ENCODE assay signal across 12 mouse cellular contexts in the genomic region with DNA sequence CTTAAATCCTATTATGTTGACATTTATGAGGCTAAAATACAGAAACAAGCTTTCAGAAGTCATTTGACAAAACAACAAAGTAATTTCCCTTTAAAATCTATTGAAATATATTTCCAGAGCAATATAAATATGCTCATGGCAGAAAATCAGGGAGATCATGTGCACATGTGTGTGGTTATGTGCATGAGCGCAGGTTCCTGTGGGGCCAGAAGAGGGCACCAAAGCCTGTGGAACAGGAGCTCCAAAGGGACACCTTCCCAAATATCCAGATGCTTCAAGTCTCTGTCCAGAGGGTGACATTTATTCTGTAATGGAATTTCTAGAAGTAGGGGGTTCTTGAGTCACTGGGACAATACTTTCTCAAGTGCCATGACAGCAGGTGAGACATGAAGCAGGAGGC. TPM values are rescaled to one million over a fixed set of nuclear protein-coding genes. Genes with fewer than 3 reads are reported as not detected.
DNase-seq lines count a peak whose midpoint lies in the region; TF ChIP-seq lines count a peak whose summit lies in the region.
"Had no signal": no experiment of that assay in that cellular context is flagged by ENCODE, and none has a peak within 500 bp of the region (broad histone marks: within the 10 kb centered on the region; RNA-seq: fewer than 3 reads in every experiment).

No protein-coding gene starts in this region.

- H3K4me3 ChIP-seq in lung, adult 2 months (replicated peaks; ENCODE audit: extremely low read depth, low read depth, low read length): no peak overlapping the region
- H3K4me3 ChIP-seq: heart, embryonic 12.5 days; lung, embryonic 15.5 days; neural tube, embryonic 13.5 days had no signal

- 100% methylated on average over 1 of the region's 1 CpGs for WGBS in lung, adult 2 months

- DNase-seq in adrenal gland, postnatal 14 days: peak; percentile 44
- DNase-seq in adrenal gland, postnatal 4 days (ENCODE audit: low spot score in 2 of 2): no peak
- no peak for DNase-seq in lung, adult 2 months
- no peak for DNase-seq in lung, adult 18-20 months
- DNase-seq in adipocyte (ENCODE audit: low spot score): peak; percentile 22
- DNase-seq in lung, postnatal 10 days: peak; percentile 16
- DNase-seq in left cerebral cortex, postnatal 25 days (ENCODE audit: low spot score in 2 of 2): no peak
- no peak for DNase-seq in frontal cortex, postnatal 14 days (ENCODE audit: low spot score in 2 of 2)
- DNase-seq: cerebellum, adult 11 months had no signal

- TF ChIP-seq CTCF in lung, adult 2 months (IDR thresholded peaks at IDR 0.05; ENCODE audit: insufficient read depth, low read length): peak; percentile 48; the same call in 1 of the 2 replicates

- no peak for TF ChIP-seq POLR2A in lung, adult 2 months (IDR thresholded peaks at IDR 0.05; ENCODE audit: borderline replicate concordance, extremely low read depth, low read depth, low read length)

- intact Hi-C loops in left cerebral cortex, postnatal 25 days (cut with DNase I): no loop called here

- no peaks in the 10 kb centered on the region for H3K4me1 ChIP-seq in lung, adult 2 months (ENCODE audit: control insufficient read depth, insufficient read depth, low read length)
- H3K4me1 ChIP-seq: heart, embryonic 12.5 days; lung, embryonic 15.5 days; neural tube, embryonic 13.5 days had no signal

RNA-seq across cellular contexts. Expression of a gene that starts 17.8 kb away (rescaled TPM):
- 98.1 and 102 TPM in 2 replicates for total RNA-seq in adrenal gland, postnatal 14 days (2021)
- total RNA-seq in adrenal gland, postnatal 4 days (2021): 100 to 1,000 TPM; 106 to 109 TPM
- 32.0 and 38.8 TPM in 2 replicates for polyA plus RNA-seq in lung, adult 2 months (2012; rRNA removed)
- total RNA-seq in left cerebral cortex, postnatal 25 days (2021): 100 to 1,000 TPM; 149 to 158 TPM

RNA-seq across cellular contexts. Expression of a gene that starts 56.1 kb away (rescaled TPM):
- total RNA-seq in adrenal gland, postnatal 14 days (2021): 8.1 and 9.1 TPM in 2 replicates
- 10 to 100 TPM; 13.0 to 14.3 TPM for total RNA-seq in adrenal gland, postnatal 4 days (2021)
- 0.33 and 0.71 TPM in 2 replicates for polyA plus RNA-seq in lung, adult 2 months (2012; rRNA removed)
- under 1 TPM; 0.41 to 0.62 TPM for total RNA-seq in left cerebral cortex, postnatal 25 days (2021)

RNA-seq across cellular contexts. Expression of a gene that starts 56.3 kb away (rescaled TPM):
- total RNA-seq in adrenal gland, postnatal 14 days (2021): 32.1 and 36.7 TPM in 2 replicates
- total RNA-seq in adrenal gland, postnatal 4 days (2021): 10 to 100 TPM; 41.6 to 48.3 TPM
- 6.7 and 8.4 TPM in 2 replicates for polyA plus RNA-seq in lung, adult 2 months (2012; rRNA removed)
- 10 to 100 TPM; 19.5 to 20.8 TPM for total RNA-seq in left cerebral cortex, postnatal 25 days (2021)

Comparison
In these comparisons a context has a peak if more than half of its experiments do, and no peak if none do; other contexts are left out.
1. DNase-seq: peak in adrenal gland, postnatal 14 days (single experiment), adipocyte (single experiment) and lung, postnatal 10 days (single experiment); none in adrenal gland, postnatal 4 days (0 of 2), lung, adult 2 months (single experiment), lung, adult 18-20 months (0 of 2), left cerebral cortex, postnatal 25 days (0 of 2) and frontal cortex, postnatal 14 days (0 of 2).